Mouse (Mus musculus): Measurements from ENCODE around the gene Lsm10. TPM values are rescaled to one million over a fixed set of nuclear protein-coding genes. Genes with fewer than 3 reads are reported as not detected.
A peak's percentile ranks its signal among the peaks of the same experiment; 100 is the strongest.

Gene Lsm10
- polyA plus RNA-seq (2012; rRNA removed) (20.1 and 20.3 TPM in 2 replicates), polyA plus RNA-seq (2014; fragmentation: Nextera tagmentation; extraction: Ambion mirVana) (24.4 and 25.9 TPM in 2 replicates)

DNA sequence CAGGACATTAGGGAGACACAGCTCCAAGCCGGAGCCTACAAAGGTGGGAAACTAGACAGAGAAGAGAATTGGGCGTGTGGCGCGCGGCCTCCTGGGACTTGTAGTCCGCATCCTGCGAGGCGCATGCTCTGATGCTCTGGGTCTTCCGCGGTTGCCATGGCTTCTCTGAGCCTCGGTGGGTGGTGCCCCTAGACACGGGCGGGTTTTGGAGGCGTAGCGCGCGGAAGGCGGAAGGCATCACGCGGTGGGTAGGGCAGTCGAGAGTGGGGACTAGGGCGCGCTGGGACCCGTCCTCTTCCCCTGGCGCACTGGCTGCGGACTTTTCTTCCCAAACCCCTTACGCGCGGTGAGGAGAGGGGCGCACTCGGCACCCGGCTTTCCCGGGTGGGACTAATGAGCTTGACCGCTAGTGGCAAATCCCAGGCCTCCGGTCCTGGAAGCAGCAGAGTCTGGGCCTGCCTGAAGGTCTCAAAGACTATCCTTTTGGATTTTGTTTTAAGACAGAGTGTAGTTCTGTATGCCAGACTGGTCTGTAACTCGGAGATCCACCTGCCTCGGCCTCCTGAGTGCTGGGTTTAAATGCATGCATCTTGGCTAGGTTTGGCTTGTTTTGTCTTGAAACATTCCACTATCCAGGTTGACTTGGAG is at the start of gene Lsm10:
TSS of gene Lsm10 (plus strand) at position 160 of the 648 bp plus-strand sequence.
- Histone ChIP-seq H3K9me3 (ENCODE audit: control insufficient read depth, low read length) (no peaks in the 10 kb centered on the region), H3K4me1 (replicated peaks; ENCODE audit: control insufficient read depth in 2 of 2, insufficient read depth in 2 of 2, low read length in 1 of 2) (peaks cover 26 to 34% of the 10 kb centered on the region in 2 experiments), H3K4me2 (ENCODE audit: low read depth) (peak within 1 kb of the TSS; percentile 91), H3K27me3 (ENCODE audit: control insufficient read depth, insufficient read depth, low read length) (no peaks in the 10 kb centered on the region), H3K9ac (replicated peaks) (peak within 1 kb of the TSS; percentile 82), H3K27ac (peak within 1 kb of the TSS; percentile 64), H3K36me3 (replicated peaks; ENCODE audit: control insufficient read depth, insufficient read depth, low read depth) (peaks cover 3% of the 10 kb centered on the region), H3K4me3 (ENCODE audit: insufficient read depth in 1 of 2, low read depth in 2 of 2, low read length in 2 of 2) (peak within 1 kb of the TSS; percentile 74 to 83)
- DNase-seq (ENCODE audit: low read depth in 3 of 3, low spot score in 3 of 3) (peak; percentile 92 to 94 (median 93)), ATAC-seq (ENCODE audit: insufficient read depth) (peak; percentile 98)
- no peak for TF ChIP-seq EP300 (IDR thresholded peaks at IDR 0.05; ENCODE audit: low read depth)
- TF ChIP-seq CTCF (IDR thresholded peaks at IDR 0.05; ENCODE audit: low read depth) = 0 out of 2 replicates have a peak, but pooled peaks have one; percentile 12
- 2% methylated on average over 36 of the region's 37 CpGs for WGBS (ENCODE audit: insufficient replicate concordance)

DNA sequence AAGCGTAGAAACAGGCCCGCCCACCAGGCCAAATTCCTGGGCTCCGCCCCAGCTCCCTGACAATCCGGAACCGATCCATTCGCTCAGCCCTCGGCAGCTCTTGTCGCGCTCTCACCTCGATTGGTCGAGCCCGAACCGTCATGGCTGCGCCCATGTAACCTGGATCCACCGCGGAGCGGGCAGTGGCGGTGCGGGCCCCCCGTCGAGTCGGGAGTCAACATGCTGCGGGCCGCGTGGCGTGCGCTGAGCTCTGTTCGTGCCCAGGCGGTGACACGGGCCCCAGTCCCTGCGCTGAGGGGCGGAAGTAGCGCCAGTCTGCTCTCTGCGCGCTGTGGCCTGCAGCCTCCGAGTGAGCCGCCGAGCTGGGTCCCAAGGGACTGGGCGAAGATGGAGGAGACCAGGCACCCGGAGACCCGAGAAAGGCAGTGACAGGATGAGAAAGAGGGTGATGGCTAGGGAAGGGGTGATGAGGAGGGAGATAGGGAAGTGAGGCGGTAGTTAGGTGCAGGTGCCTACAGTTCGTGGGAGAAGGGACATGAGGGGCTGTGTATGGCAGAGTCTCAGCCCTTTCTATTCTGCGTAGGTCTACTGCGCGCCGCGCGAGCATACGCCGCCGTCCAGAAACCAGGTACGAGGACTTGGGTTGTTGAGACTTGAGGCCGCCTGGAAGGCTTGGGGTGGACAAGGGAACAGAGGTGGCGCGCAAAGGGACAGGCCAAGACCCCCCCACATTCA is 49.4 kb upstream of the Lsm10 start, which contains the start of gene Mrps15:
TSS of gene Mrps15 (plus strand) at position 75 of the 735 bp plus-strand sequence.
- Histone ChIP-seq H3K9me3 (ENCODE audit: control insufficient read depth, low read length) (no peaks in the 10 kb centered on the region), H3K4me1 (replicated peaks; ENCODE audit: control insufficient read depth in 2 of 2, insufficient read depth in 2 of 2, low read length in 1 of 2) (peaks cover 3 to 9% of the 10 kb centered on the region in 2 experiments), H3K4me3 (ENCODE audit: insufficient read depth in 1 of 2, low read depth in 2 of 2, low read length in 2 of 2) (peak within 1 kb of the TSS; percentile 82 to 90), H3K27me3 (ENCODE audit: control insufficient read depth, insufficient read depth, low read length) (no peaks in the 10 kb centered on the region), H3K4me2 (ENCODE audit: low read depth) (peak within 1 kb of the TSS; percentile 79), H3K36me3 (replicated peaks; ENCODE audit: control insufficient read depth, insufficient read depth, low read depth) (peaks cover 11% of the 10 kb centered on the region), H3K9ac (replicated peaks) (peak within 1 kb of the TSS; percentile 84), H3K27ac (peak within 1 kb of the TSS; percentile 48)
- TF ChIP-seq CTCF (IDR thresholded peaks at IDR 0.05; ENCODE audit: low read depth) (no peak), EP300 (IDR thresholded peaks at IDR 0.05; ENCODE audit: low read depth) (no peak)
- DNase-seq (ENCODE audit: low read depth in 3 of 3, low spot score in 3 of 3) (peak; percentile 80), ATAC-seq (ENCODE audit: insufficient read depth) (peak; percentile 91)
- under 1% methylated on average over 56 of the region's 56 CpGs for WGBS (ENCODE audit: insufficient replicate concordance)

DNA sequence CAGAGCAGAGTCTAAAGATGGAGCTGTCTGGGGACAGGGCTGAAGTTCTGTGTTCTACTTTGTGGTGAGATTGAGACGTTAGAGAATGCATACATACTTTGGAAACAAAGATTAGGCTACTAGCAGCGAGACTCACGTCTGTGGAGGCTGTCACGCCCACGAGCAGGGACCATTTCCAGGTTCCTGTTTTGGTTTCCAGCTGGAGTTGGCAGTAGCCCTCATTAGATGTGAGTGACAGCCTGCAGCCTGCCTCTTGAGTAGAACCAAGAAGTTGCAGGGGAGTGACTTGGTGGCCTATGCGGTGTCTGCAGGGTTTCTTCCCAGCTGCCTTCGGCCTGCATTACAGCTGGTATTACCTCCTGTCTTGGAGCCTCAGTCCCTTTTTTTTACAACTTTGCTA is 44.8 kb upstream of the Lsm10 start:
- 63% methylated on average over 7 of the region's 7 CpGs for WGBS (ENCODE audit: insufficient replicate concordance)
- H3K9ac ChIP-seq (replicated peaks) = no peak overlapping the region
- ATAC-seq (ENCODE audit: insufficient read depth) (no peak), DNase-seq (ENCODE audit: low read depth in 3 of 3, low spot score in 3 of 3) (no peak)
- no peaks in the 10 kb centered on the region for H3K27me3 ChIP-seq (ENCODE audit: control insufficient read depth, insufficient read depth, low read length)
- H3K4me3 ChIP-seq (ENCODE audit: insufficient read depth in 1 of 2, low read depth in 2 of 2, low read length in 2 of 2) = no peak overlapping the region
- H3K4me2 ChIP-seq (ENCODE audit: low read depth) = no peak overlapping the region
- TF ChIP-seq EP300 (IDR thresholded peaks at IDR 0.05; ENCODE audit: low read depth) = no peak
- TF ChIP-seq CTCF (IDR thresholded peaks at IDR 0.05; ENCODE audit: low read depth) = no peak
- H3K36me3 ChIP-seq (replicated peaks; ENCODE audit: control insufficient read depth, insufficient read depth, low read depth) = peaks cover 16% of the 10 kb centered on the region
- H3K4me1 ChIP-seq (replicated peaks; ENCODE audit: control insufficient read depth in 2 of 2, insufficient read depth in 2 of 2, low read length in 1 of 2) = peaks cover 3 to 7% of the 10 kb centered on the region in 2 experiments
- no peaks in the 10 kb centered on the region for H3K9me3 ChIP-seq (ENCODE audit: control insufficient read depth, low read length)
- H3K27ac ChIP-seq = no peak overlapping the region

DNA sequence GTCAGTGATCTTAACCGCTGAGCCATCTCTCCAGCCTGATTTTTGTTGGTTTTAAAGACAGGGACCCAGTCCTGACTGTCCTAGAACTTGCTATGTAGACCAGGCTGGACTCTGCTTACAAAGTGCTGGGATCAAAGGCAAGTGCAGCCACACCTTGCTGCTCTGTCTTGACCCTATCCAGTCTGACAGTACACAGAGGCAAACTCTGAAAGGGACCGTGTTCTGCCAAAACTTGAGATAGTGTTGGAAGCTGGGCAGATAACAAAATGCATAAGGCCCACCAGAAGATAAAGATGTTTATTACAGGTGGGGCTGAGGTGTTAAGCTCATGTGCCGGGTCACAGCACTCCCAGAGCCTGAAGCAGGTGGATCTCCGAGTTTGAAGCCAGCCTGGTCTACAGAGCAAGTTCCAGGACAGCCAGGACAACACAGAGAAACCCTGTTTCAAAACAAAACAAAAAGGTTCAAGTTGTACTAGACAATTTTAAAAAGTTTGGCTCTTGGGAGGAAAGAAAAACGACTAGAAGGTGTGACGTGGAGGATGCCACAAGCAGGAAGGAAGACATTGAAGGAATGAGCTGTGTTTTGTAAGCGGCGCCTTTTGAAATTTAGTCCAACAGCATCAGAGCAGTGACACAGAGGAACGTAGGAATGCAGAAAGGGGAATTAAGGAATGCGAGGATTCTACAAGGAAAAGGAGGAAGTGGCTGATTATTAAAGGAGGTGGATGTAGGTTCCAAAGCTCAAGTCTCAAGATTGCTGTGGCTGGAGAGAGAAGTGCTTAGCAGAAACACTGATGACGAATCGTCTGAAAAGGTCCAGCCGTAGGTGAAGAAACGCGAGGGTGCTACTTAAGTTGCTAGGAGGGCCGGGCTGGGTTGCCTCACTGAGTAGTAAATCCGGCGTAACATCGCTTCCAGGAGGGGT is 39.0 kb upstream of the Lsm10 start:
- Histone ChIP-seq H3K27me3 (ENCODE audit: control insufficient read depth, insufficient read depth, low read length) (no peaks in the 10 kb centered on the region), H3K9me3 (ENCODE audit: control insufficient read depth, low read length) (no peaks in the 10 kb centered on the region), H3K9ac (replicated peaks) (peak overlapping the region; percentile 81), H3K36me3 (replicated peaks; ENCODE audit: control insufficient read depth, insufficient read depth, low read depth) (peaks cover 5% of the 10 kb centered on the region), H3K4me1 (replicated peaks; ENCODE audit: control insufficient read depth in 2 of 2, insufficient read depth in 2 of 2, low read length in 1 of 2) (peaks cover 12 to 14% of the 10 kb centered on the region in 2 experiments), H3K27ac (peak overlapping the region; percentile 83), H3K4me2 (ENCODE audit: low read depth) (peak overlapping the region; percentile 95), H3K4me3 (ENCODE audit: insufficient read depth in 1 of 2, low read depth in 2 of 2, low read length in 2 of 2) (peak overlapping the region; percentile 89 to 97)
- peak in 1 of 3 experiments; percentile 44 for DNase-seq (ENCODE audit: low read depth in 3 of 3, low spot score in 3 of 3)
- peak; percentile 55 for ATAC-seq (ENCODE audit: insufficient read depth)
- TF ChIP-seq EP300 (IDR thresholded peaks at IDR 0.05; ENCODE audit: low read depth) (no peak), CTCF (IDR thresholded peaks at IDR 0.05; ENCODE audit: low read depth) (no peak)
- 8% methylated on average over 19 of the region's 19 CpGs for WGBS (ENCODE audit: insufficient replicate concordance)
